Comparison of ENCODE assay signal across 31 mouse cellular contexts in the genomic region with DNA sequence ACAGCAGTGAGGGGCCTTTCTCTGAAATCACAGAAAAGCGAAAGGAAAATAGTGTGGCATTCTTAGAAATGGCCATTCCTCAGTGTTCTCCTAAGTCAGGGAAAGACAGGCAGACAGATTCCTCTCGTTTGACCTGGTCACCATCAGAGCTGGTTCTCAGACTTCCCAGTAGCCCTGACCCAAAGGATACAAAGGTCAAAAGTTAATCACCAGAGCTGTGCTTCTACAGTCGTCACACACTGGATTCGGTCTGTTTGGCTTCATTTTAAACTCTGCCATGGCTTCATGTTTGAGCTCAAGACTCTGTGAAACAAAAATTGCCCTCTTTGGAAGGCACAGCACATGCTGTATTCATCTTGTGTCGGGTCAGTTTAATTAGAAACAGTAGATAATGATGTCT.
DNase-seq lines count a peak whose midpoint lies in the region; ATAC-seq and TF ChIP-seq lines count a peak whose summit lies in the region.
"Had no signal": no experiment of that assay in that cellular context is flagged by ENCODE, and none has a peak within 500 bp of the region (broad histone marks: within the 10 kb centered on the region; RNA-seq: fewer than 3 reads in every experiment).

No protein-coding gene starts in this region.

- H3K79me2 ChIP-seq in liver, adult 2 months (ENCODE audit: control insufficient read depth, insufficient read depth, low read length) = no peaks in the 10 kb centered on the region

- no peak for TF ChIP-seq EP300 in liver, postnatal 0 days (IDR thresholded peaks at IDR 0.05; ENCODE audit: low read depth)

- no peaks in the 10 kb centered on the region for H3K4me1 ChIP-seq in kidney, embryonic 14.5 days (ENCODE audit: control insufficient read depth, insufficient read depth, low read length)
- H3K4me1 ChIP-seq in liver, adult 2 months (ENCODE audit: control insufficient read depth, insufficient read depth, low read length) = no peaks in the 10 kb centered on the region
- H3K4me1 ChIP-seq in liver, postnatal 0 days (ENCODE audit: insufficient read depth) = no peaks in the 10 kb centered on the region
- H3K4me1 ChIP-seq: embryonic facial prominence, embryonic 13.5 days; heart, embryonic 10.5 days had no signal

- no peaks in the 10 kb centered on the region for H3K27me3 ChIP-seq in kidney, embryonic 14.5 days (ENCODE audit: control insufficient read depth, insufficient read depth, low read length)
- H3K27me3 ChIP-seq in liver, adult 2 months (ENCODE audit: control insufficient read depth, insufficient read depth, low read length) = no peaks in the 10 kb centered on the region
- no peaks in the 10 kb centered on the region for H3K27me3 ChIP-seq in liver, postnatal 0 days (ENCODE audit: insufficient read depth, low read length)
- H3K27me3 ChIP-seq: CH12.LX; embryonic facial prominence, embryonic 13.5 days; forebrain, embryonic 12.5 days; heart, embryonic 13.5 days had no signal

- peak; percentile 14 for DNase-seq in kidney, adult 11 months
- DNase-seq in kidney, adult 9 months = peak; percentile 65
- DNase-seq in kidney, postnatal 10 days = no peak
- DNase-seq in liver, adult 2 months (ENCODE audit: extremely low read depth, low read depth, low spot score) = peak; percentile 16
- DNase-seq in liver, postnatal 0 days = no peak
- DNase-seq in adrenal gland, postnatal 4 days (ENCODE audit: low spot score in 2 of 2) = no peak
- DNase-seq: adrenal gland, postnatal 10 days; adrenal gland, postnatal 36 days; B cell, adult 2 months; cerebellum, adult 11 months; cerebellum, adult 2 months; cerebellum, adult 9-11 months; cerebellum, postnatal 25 days; gastrocnemius, postnatal 10 days; gastrocnemius, postnatal 36 days; heart, adult 2 months; heart, postnatal 14 days; heart, postnatal 4 days had no signal

- no peak overlapping the region for H3K4me2 ChIP-seq in kidney, embryonic 14.5 days (replicated peaks; ENCODE audit: low read depth, low read length)
- no peak overlapping the region for H3K4me2 ChIP-seq in liver, postnatal 0 days (ENCODE audit: low read depth, low read length)
- H3K4me2 ChIP-seq: embryonic facial prominence, embryonic 13.5 days; forebrain, embryonic 12.5 days; heart, embryonic 13.5 days; hindbrain, embryonic 14.5 days had no signal

- ATAC-seq in kidney, embryonic 14.5 days (ENCODE audit: low FRiP score, low TSS enrichment) = no peak
- ATAC-seq in liver, postnatal 0 days = no peak
- ATAC-seq: forebrain, embryonic 16.5 days; hindbrain, postnatal 0 days; Patski had no signal

- TF ChIP-seq CTCF in liver, adult 2 months (IDR thresholded peaks at IDR 0.05; ENCODE audit: low read depth, low read length) = no peak
- TF ChIP-seq CTCF in liver, postnatal 0 days (IDR thresholded peaks at IDR 0.05; ENCODE audit: low read depth) = no peak

- H3K9ac ChIP-seq in kidney, embryonic 14.5 days (ENCODE audit: low read depth, low read length) = no peak overlapping the region
- no peak overlapping the region for H3K9ac ChIP-seq in liver, adult 2 months (ENCODE audit: low read depth, low read length)
- H3K9ac ChIP-seq in liver, postnatal 0 days (replicated peaks) = no peak overlapping the region
- H3K9ac ChIP-seq: embryonic facial prominence, embryonic 13.5 days; forebrain, embryonic 12.5 days; heart, embryonic 13.5 days; hindbrain, embryonic 14.5 days had no signal

- 33% methylated on average over 5 of the region's 5 CpGs for WGBS in kidney, embryonic 14.5 days
- WGBS in liver, adult 2 months = 45% methylated on average over 5 of the region's 5 CpGs
- WGBS in liver, postnatal 0 days (ENCODE audit: insufficient replicate concordance) = 57% methylated on average over 5 of the region's 5 CpGs

- H3K4me3 ChIP-seq in kidney, embryonic 14.5 days (ENCODE audit: low read length) = no peak overlapping the region
- H3K4me3 ChIP-seq in liver, adult 2 months (ENCODE audit: insufficient read depth, low read depth, low read length) = no peak overlapping the region
- H3K4me3 ChIP-seq in liver, postnatal 0 days (ENCODE audit: low read depth, low read length) = no peak overlapping the region
- H3K4me3 ChIP-seq: embryonic facial prominence, embryonic 10.5 days; embryonic facial prominence, embryonic 13.5 days; erythroblast, embryonic 14.5 days; forebrain, embryonic 12.5 days; heart, adult 2 months; heart, embryonic 10.5 days; heart, embryonic 13.5 days had no signal

- H3K9me3 ChIP-seq in kidney, embryonic 14.5 days (ENCODE audit: control insufficient read depth, low read length) = no peaks in the 10 kb centered on the region
- no peaks in the 10 kb centered on the region for H3K9me3 ChIP-seq in liver, postnatal 0 days (ENCODE audit: low read length)
- H3K9me3 ChIP-seq: embryonic facial prominence, embryonic 10.5 days; embryonic facial prominence, embryonic 13.5 days; forebrain, embryonic 12.5 days; heart, embryonic 10.5 days; heart, embryonic 13.5 days had no signal

- no peak for TF ChIP-seq POLR2A in liver, adult 2 months (IDR thresholded peaks at IDR 0.05; ENCODE audit: extremely low read depth, insufficient read depth, low read length)

- no peak overlapping the region for H3K27ac ChIP-seq in kidney, embryonic 14.5 days (ENCODE audit: low read depth, low read length)
- no peak overlapping the region for H3K27ac ChIP-seq in liver, adult 2 months (replicated peaks; ENCODE audit: insufficient read depth, low read depth, low read length)
- H3K27ac ChIP-seq in liver, postnatal 0 days (ENCODE audit: low read depth) = no peak overlapping the region
- H3K27ac ChIP-seq: embryonic facial prominence, embryonic 10.5 days; embryonic facial prominence, embryonic 13.5 days; forebrain, embryonic 12.5 days; heart, adult 2 months; heart, embryonic 10.5 days; heart, embryonic 13.5 days; hindbrain, embryonic 14.5 days; hindbrain, postnatal 0 days had no signal

- H3K36me3 ChIP-seq in kidney, embryonic 14.5 days (ENCODE audit: control insufficient read depth, insufficient read depth, low read length) = no peaks in the 10 kb centered on the region
- H3K36me3 ChIP-seq in liver, adult 2 months (ENCODE audit: control insufficient read depth, insufficient read depth, low read length) = no peaks in the 10 kb centered on the region
- H3K36me3 ChIP-seq in liver, postnatal 0 days (replicated peaks; ENCODE audit: insufficient read depth, low read length) = no peaks in the 10 kb centered on the region
- H3K36me3 ChIP-seq: embryonic facial prominence, embryonic 10.5 days; embryonic facial prominence, embryonic 13.5 days; forebrain, embryonic 12.5 days; G1E; heart, embryonic 10.5 days; heart, embryonic 13.5 days had no signal

Comparison
In these comparisons a context has a peak if more than half of its experiments do, and no peak if none do; other contexts are left out.
1. DNase-seq: peak in kidney, adult 11 months (single experiment), kidney, adult 9 months (single experiment) and liver, adult 2 months (single experiment); none in kidney, postnatal 10 days (single experiment), liver, postnatal 0 days (single experiment) and adrenal gland, postnatal 4 days (0 of 2).